Mouse (Mus musculus): ENCODE data around the gene Ube2f. TPM values are rescaled to one million over a fixed set of nuclear protein-coding genes. Genes with fewer than 3 reads are reported as not detected.

Gene Ube2f
- total RNA-seq, 4 experiments from 2014 or later: 49.2 to 54.3 (median 50.0) TPM

DNA sequence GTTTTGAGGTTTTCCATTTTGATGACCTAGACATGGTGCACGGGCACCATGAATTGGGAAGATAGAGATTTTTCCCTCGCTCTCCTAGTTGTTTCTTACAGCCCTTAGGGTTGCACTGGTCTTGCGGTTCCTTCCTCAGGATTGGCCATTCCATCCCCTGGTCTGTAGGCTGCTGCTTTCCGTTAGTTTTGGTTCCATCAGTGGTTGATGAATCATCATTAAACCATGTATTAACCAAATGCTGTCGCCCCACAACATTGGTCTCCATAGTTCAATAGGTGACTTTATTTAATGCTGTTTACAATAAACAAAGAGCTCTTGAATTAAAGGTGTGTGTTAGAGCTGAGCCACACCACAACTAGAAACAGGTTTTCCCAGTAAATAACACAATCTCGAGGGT lies 12.4 kb upstream of the Ube2f start:
- DNase-seq (ENCODE audit: low spot score in 2 of 2): no peak

DNA sequence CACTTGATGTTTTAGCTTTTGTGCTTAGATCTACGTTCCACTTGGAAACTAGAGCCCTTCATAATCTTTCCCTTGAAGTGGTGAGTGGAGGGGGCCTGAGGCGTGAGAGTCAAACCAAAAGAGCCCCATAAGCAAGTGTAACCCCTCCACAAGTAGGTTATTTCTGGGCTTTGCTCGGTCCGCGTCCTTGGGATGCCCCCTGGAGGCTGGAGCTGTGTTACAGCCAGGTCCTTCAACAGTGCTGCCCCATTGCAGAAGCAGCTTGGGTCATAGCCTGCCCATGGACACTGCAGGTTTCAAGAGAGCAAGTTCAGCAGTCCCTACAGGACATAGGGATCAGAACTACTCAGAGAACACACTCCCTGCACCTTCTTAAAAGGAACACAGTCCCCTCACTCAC lies 11.0 kb upstream of the Ube2f start:
- DNase-seq (ENCODE audit: low spot score in 2 of 2): peak; percentile 49 to 55

DNA sequence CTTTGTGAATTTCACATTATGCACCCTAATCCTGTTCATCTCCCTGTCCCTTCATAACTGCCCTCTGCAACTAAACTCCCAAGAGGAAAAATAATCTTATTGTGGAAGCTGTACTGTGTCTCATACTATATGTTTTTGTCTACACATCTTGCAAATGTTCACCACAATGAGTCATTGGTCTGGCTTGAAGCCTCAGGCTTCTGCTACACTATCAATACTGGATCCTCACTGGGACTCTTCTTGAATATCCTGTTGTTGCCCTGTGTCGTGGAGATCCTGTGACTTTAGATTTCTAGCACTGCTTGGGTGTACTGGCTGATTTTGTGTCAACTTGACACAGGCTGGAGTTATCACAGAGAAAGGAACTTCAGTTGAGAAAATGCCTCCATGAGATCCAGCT lies 10.3 kb upstream of the Ube2f start:
- no peak for DNase-seq (ENCODE audit: low spot score in 2 of 2)

DNA sequence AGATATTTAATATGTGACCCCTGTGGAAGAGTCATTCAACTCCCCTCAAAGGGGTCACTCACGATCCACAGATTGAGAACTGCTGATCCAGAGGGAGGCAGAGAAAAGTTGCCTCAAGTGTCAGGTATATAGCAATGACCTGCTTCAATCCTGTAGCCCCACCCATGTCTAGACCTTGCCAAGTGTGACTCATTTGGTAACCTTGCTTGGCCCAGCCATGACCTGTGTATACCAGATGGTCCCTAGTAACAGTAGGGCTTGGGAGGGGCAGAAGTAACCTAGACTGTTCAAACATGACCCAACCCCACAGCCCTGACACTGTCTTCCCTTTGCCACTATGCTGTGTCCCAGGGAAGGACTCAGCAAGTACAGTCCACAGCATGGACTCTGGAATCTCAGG lies 9.4 kb upstream of the Ube2f start:
- no peak for DNase-seq (ENCODE audit: low spot score in 2 of 2)

DNA sequence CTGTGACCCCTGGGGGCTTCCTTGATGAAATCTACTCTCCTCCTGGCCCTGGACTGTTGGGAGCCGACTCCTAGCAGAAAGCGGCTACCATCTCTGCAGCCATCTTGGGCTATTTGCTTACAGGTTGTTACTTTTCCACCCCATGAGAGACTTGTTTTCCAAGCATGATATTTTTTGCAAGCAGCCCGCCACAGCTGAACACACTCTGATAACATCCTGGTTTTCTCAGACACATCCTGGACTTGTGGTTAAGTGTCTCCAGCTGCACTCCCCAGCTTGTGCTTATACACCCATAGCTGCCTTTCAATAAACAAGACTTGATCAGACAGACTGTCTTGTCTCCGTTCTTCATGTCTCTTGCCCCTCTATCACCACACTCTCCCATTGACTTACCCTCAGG lies 8.9 kb upstream of the Ube2f start:
- no peak for DNase-seq (ENCODE audit: low spot score in 2 of 2)

DNA sequence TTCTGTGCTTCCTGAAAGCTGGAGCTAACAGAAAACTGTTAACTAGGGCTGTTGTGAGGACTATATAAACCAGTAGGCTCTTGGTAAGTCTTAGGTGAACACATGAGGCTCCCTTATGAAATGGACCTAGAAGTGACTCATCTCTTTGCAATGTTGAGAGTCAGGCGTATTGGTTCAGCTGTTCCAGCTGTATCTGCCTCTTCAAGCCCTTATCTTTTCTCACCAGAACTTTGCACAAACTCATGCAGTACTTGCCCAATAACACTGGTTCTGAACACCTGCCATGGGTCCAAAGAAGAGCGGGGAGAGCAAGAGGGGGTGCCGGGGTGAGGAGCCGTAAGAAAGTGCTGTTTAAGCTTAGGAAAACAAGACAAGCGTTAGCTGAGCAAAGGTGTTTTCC lies 1.9 kb upstream of the Ube2f start:
- no peak for DNase-seq (ENCODE audit: low spot score in 2 of 2)

DNA sequence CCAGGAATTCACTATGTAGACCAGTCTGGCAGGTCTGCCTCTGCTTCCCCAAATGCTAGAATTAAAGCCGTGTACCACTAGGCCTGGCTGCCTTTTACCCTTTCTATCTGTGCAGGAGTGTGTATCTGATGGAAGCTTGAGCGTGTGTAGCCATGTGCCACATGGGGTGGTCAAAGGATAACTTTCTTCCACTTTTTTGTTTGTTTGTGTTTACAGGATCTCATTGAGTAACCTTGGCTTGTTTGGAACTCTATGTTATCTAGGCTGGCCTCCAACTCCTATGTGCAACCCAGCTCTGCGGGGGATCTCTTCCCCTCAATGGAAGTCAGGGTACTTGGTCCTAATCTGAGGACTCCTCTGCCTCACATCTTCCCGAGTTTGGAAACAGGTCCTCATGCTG lies 1.1 kb upstream of the Ube2f start:
- DNase-seq (ENCODE audit: low spot score in 2 of 2): no peak

DNA sequence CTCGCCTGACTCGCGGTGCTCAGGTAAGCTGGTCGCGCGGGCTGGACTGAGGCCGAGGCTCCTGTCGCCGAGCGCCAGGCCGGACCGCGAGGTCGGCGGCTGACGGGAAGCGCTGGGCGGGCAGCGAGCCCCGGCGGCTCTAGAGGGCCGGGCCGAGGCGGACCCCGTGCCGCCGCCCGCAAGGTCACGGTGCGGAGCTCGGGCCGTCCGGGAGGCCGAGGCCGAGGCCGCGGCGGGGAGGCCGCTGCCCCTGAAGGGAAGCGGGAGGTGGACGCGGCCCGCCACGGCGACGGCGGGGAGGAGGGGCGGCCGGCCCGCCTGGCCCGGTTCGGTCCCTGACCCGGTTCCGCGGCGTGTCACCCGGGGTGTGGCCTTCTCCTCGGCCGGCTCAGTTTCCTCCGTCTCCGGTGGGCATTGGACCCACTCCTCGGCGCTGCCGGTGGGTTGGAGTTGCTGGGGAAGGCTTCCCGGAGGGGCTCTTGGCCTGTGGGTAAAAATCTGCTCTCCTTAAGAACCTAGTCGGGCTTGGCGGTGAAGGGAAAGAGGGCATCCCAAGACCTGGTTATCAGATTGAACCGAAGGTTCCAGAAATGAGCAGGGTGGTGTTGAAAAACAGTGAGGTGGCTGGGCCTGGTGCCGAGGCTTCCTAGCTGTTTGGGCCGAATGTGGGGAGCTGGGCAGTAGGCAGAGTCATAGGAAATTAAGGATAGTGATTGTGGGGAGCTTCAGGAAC lies 477 bp downstream of the Ube2f start:
- no peak for DNase-seq (ENCODE audit: low spot score in 2 of 2)

DNA sequence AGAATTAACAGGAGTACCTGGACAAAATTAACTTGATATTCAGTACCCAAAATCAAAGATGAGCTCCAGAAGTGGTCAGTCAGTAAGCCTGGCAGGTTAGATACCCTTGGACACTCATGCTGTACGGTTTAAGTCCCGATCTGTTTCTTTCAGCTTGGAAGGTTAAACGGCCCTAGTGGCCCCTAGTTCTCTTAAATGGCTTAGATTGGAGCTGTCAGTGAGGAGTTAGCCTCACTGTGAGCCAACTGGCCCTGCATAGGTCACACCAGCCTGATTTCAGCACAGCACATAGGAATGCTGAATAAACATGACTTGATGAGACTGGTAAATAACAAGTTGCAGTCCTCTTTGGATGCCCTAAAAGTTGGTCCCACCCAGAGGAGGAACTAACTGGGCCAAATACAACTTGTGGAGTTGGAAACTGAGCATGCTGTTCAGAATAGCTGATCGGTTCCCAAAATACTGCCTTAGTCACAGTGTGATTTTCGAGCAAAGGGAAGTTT lies 1.1 kb downstream of the Ube2f start:
- no peak for DNase-seq (ENCODE audit: low spot score in 2 of 2)

DNA sequence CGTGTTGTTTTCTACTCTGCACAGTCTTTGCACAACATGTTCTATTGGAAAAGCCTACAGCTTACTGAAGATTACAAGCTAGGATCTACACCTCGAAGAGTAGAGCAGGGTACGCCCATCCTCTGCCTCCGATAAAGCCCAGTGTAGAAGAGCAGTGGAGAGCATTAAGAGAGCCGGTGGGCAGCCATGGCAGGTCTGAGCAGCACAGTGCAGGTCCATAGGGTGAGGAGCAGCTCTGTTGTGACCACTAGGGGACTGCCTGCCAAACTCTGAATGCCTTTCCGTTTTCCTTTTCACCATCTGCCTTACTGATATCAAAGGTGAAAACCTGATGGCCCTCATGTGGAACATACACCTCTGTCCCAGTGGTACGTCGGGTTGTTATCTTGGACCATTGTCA lies 1.8 kb downstream of the Ube2f start:
- no peak for DNase-seq (ENCODE audit: low spot score in 2 of 2)

DNA sequence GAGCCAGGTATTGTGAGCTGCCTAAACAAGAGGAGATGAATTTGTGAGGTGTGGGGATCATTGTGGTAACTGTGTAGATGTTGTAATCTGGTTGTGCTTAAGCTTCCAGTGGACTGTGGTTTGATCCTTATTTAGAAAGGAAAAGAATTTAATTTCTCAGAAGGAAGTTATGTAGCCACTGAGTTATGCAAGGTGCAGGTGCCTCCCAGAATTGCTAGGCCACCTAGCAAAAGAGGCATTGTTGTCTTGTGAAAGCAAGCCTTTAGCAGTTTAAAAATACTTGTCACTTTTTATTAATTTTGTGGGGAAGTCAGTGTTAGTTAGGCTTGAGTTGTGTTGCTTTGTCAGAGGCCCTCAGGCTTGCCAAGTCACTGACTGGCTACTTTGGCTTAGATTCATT lies 7.8 kb downstream of the Ube2f start:
- DNase-seq (ENCODE audit: low spot score in 2 of 2): no peak

DNA sequence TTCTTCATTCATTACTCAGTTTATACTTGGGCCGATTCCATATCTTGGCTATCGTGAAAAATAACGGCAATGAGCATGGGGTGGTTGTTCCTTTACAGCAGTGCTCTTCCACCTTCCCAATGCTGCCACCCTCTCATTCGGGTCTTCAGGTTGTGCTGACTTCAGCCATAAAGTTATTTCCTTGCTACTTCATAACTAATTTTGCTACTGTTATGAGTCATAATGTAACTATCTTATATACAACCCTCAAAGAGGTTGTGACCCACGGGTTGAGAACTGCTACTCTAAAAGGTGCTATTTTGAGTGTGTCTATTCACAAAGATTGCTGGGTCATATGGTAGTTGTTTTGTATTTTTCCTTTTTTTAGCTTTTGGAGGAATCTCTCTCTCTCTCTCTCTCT lies 9.7 kb downstream of the Ube2f start:
- DNase-seq (ENCODE audit: low spot score in 2 of 2): no peak

DNA sequence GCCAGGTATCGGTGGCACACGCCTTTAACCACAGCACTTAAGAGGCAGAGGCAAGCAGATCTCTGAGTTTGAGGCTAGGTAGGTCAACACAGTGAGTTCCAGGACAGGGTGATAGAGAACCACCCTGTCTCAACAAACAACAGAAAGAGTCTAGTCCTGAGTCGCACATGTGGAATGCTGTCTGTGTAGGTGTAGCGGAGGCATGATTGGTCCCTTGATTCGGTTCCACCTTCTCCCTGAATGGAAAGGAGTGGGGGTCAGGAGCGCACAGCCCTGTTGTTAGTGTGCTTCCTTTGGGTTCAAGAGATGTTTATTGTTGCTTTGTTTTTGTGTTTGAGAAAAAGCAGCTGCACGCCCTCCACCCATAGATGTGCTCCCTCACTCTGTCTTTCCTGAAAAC lies 12.4 kb downstream of the Ube2f start:
- no peak for DNase-seq (ENCODE audit: low spot score in 2 of 2)

DNA sequence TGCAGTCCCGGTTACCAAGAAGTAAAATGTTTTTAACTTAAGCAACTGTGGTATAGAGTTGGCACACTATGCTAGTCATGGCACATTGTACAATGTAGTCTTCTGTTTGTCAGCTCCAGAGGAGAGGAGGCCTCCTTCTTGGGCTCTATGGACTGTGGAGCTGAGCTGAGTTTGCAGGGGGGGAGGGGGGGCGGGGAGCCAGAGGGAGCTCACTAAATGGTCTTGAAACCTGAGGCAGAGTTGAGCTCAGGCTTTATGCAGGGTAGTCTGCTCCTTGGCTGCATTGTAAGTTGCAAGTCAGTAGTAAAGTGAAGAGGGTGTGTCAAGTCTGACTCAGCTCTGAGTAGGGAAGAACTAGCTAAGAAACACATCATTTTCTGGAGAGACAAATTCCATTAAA lies 22.2 kb downstream of the Ube2f start:
- no peak for DNase-seq (ENCODE audit: low spot score in 2 of 2)

DNA sequence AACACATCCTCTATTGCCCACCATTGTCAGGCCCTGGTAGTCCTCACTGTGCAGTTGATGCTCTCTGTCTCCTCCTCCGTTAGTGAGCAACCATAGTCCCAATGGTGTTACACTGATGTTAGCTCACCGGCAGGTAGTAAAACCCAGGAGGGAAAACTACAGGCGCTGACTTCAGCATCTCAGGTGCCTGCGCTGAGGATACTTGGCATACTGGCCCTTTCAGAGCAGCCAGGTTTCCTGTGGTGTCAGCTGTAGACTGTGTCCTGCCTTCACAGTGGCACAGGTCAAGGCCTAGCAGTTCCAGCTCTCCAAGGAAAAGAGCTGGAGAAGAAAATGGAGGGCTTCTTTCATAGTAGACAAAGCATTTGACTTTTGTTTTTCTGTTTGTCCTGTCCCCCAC lies 26.5 kb downstream of the Ube2f start:
- DNase-seq (ENCODE audit: low spot score in 2 of 2): no peak

DNA sequence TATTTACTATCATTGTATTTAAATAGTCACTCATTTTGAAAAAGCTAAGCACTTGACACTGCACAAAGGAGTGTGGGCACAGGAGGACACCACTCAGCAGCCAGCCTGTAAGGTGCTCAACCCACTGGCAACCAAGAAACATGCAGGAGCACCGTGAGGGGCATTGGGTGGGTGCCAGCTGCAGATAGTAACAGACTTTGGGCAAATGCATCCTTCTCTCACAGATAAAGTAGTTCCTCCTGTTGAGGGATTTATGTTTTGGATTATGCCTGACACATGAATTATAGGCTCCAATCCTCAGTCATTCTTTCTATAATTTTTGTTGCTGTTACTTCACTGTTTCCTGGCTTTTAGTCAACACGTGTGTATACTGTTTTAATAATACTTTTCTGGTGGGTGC lies 27.4 kb downstream of the Ube2f start:
- DNase-seq (ENCODE audit: low spot score in 2 of 2): no peak

DNA sequence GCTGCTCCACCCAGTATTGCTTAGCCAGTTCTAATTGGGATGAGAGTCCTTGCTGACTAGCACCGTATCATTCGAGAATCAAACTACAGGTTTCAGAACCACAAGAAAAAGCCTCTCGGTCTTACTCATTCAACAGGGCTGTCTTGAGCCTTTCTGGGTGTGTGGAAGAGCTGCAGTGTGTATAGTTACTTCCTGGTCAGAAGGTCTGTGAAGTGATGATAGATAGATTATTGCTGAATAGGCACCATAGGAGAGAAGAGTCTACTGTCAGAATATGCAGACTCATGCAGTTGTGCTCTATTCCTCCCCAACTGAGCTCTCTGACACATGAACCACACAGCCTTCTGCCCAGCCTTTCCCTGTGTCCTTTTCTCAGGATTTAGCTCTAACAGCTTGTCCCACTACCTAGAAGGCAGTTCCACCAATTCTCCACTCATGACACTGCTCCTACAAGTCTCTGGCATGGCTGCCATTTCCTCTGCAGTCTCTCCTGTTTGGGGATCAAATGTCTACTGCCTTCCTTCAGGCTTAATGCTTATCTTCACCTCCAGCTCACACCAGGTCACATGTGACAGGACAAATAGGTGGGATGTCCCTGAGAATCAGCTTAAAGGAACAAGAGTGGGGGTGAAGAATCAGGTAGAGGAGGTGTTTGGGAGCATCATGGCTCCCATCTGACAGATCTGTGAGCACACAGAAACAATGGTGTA lies 28.5 kb downstream of the Ube2f start:
- DNase-seq (ENCODE audit: low spot score in 2 of 2): no peak

DNA sequence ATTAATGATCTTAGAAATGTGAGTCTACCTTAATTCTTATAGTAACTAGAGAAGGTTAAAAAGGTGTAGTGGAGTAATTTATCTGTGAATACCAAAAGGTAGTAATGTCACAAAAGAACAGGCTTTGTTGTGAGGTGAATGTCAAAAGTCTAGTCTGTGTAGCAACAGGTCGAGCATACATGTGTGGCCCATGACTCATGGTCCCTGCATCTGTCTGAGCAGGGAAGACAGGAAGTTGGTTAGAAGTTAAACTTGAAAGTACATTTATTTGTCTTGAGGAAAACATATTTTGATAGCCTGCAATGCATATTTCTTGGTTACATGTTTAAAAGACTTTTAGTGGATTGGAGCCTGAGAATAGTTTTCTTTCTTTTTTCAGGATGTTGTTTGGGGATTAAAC lies 29.0 kb downstream of the Ube2f start:
- no peak for DNase-seq (ENCODE audit: low spot score in 2 of 2)

DNA sequence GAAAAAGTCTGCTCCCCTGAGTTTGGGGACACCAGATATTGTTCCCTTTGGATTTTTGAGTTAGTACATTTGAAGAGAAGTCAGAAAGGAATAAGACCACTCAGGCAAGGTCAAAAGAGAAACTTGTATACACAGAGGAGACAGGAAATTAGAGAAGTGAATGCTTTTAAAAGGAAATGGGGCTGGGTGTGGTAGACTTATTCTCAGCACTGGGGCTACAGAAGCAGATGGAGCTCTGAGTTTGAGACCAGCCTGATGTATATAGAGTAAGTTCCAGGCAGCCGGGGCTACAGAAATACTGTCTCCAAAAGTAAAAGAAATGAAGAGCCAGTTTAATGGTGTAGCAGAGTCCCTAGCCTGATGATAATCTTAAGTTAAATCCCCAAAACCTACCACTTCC lies 32.5 kb downstream of the Ube2f start:
- DNase-seq (ENCODE audit: low spot score in 2 of 2): no peak

DNA sequence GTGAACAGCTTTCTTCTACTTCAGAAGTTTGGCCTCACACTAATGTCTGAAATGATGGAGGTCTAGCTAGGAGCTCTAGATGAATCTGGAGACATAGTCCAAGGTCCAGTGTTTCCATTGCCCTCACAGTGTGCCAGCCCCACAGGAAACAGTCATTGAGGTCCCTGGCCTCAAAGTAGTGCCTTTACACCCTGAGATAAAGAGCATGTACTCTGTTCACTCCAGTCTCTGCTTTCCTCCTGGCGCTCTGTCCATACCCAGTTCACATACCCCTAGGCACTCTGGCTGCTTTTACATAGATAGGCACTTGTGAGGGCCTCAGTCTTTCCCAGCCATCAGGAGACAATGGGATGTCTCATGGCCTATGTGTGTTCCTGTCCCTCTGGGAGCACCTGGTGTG lies 39.3 kb downstream of the Ube2f start:
- DNase-seq (ENCODE audit: low spot score in 2 of 2): no peak

DNA sequence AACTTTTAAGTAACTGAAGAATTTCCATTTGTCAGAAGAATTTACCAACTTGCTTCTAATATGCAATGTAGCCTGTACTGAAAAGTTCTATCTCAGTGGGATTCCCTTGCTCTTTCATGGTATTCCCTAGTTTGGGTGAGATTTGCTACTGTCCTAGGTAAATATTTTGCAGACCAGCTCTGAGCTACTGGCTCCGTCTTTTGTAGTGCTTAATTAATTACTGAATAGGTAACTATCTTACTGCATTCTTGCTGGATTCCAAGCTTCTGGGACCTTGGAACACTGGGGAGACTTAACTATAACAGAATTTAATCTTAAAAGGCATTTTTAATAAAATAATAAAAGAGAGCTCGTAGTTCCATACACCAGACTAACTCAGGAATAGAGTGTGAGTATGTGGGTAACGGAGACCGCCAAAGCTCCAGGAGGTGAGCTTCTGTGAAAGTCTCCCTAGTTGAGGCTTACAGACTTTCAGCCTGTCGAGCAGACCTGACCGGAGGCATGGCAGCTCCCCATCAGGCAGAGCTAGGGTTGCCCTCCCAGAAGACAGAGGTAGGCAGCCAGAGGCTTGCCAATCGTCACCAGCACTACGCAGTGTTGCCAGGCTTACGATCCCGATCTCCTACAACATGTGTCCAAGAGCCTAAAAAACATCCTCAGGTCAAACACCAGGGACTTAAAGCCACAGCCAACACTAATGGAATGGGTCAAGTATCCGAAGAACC lies 42.2 kb downstream of the Ube2f start:
- DNase-seq (ENCODE audit: low spot score in 2 of 2): no peak

DNA sequence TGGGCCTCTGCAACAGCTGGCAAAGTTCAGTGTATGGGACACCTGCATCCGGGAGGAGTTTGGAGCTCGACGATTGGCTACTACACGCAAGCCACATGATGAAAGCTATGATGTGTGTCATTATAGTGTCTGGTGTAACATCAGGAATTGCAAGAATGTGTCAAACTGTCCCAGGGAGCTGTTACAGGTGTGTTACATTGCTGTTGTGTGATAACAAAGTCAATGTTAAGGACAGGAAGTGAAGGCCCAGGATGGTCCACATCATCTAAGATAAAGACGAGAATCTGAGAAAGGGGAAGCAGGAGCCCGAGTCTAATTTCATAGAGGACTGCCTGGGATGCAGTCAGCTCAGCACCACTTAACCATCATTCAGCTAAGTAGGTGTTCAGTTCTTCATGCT lies 45.4 kb downstream of the Ube2f start:
- no peak for DNase-seq (ENCODE audit: low spot score in 2 of 2)

All from gastrocnemius, adult 8-10 months (tissue).